Mouse (Mus musculus) megakaryocyte, embryonic 14.5 days (primary cell): Measurements from ENCODE around the gene Wdr38.

ENCODE experiments used
- FLI1 ChIP-seq: IDR thresholded peaks from 2 replicates; pipeline ENCODE4 v1.6.1; 2012; ENCODE audit warnings: low read length, inconsistent platforms, mixed read lengths
- GATA1 ChIP-seq: IDR thresholded peaks from 3 replicates; pipeline ENCODE4 v1.6.1; 2012; ENCODE audit warnings: mixed read lengths, low read length, inconsistent platforms, borderline replicate concordance

GRCm38 (mm10) chr2:38987803-38988510 lies 9.3 kb upstream of the Wdr38 start:
- TF ChIP-seq GATA1 (no peak), FLI1 (no peak)
